Mouse (Mus musculus): ENCODE data around the gene Gpr37l1. TPM values are rescaled to one million over a fixed set of nuclear protein-coding genes. Genes with fewer than 3 reads are reported as not detected.
A peak's percentile ranks its signal among the peaks of the same experiment; 100 is the strongest.
"Not testable (repeated sequence)": the region's sequence is repeated elsewhere in the genome, so short reads cannot be mapped to it uniquely, and the experiment has no call there.

The Gpr37l1 gene
- total RNA-seq, 1 experiment from 2014 or later, result 1.8 TPM

GRCm38 (mm10) chr1:135124573-135125363 is 42.7 kb downstream of the Gpr37l1 start:
- no peak for DNase-seq

- peak; percentile 66 for DNase-seq
Measured at GRCm38 (mm10) chr1:135112661-135113060, 54.8 kb downstream of the Gpr37l1 start.

- DNase-seq, result not testable (repeated sequence)
Measured at GRCm38 (mm10) chr1:135111271-135111670, 56.2 kb downstream of the Gpr37l1 start.

Other genes starting within 250 kb of the Gpr37l1 start
- 10.0 and 16.1 TPM in 2 replicates for gene Ppp1r12b, start 211.7 kb downstream of the Gpr37l1 start, total RNA-seq (2021)
- 5.3 and 5.9 TPM in 2 replicates for gene Ube2t, start 205.1 kb downstream of the Gpr37l1 start, total RNA-seq (2021)
- gene Lgr6, start 62.4 kb downstream of the Gpr37l1 start, total RNA-seq (2021), result 15.1 and 22.0 TPM in 2 replicates
- 1.1 and 3.9 TPM in 2 replicates for gene Ptpn7, start 35.0 kb downstream of the Gpr37l1 start, total RNA-seq (2021)
- 41.9 and 57.3 TPM in 2 replicates for gene Arl8a, start 20.9 kb downstream of the Gpr37l1 start, total RNA-seq (2021)
- 0.30 TPM in 2 replicates for gene Elf3, start 90.9 kb upstream of the Gpr37l1 start, total RNA-seq (2021)
- 46.8 and 51.3 TPM in 2 replicates for gene Rnpep, start 116.4 kb upstream of the Gpr37l1 start, total RNA-seq (2021)
- 256 and 274 TPM in 2 replicates for gene Timm17a, start 146.1 kb upstream of the Gpr37l1 start, total RNA-seq (2021)
- gene Lmod1, start 157.1 kb upstream of the Gpr37l1 start, total RNA-seq (2021), result 1.7 and 3.7 TPM in 2 replicates
- 8.7 and 10.6 TPM in 2 replicates for gene Shisa4, start 207.6 kb upstream of the Gpr37l1 start, total RNA-seq (2021)

Measured in adrenal gland, postnatal 14 days (tissue).